Mouse (Mus musculus): ENCODE measurements around the gene Rag2.

Rag2 gene

DNA sequence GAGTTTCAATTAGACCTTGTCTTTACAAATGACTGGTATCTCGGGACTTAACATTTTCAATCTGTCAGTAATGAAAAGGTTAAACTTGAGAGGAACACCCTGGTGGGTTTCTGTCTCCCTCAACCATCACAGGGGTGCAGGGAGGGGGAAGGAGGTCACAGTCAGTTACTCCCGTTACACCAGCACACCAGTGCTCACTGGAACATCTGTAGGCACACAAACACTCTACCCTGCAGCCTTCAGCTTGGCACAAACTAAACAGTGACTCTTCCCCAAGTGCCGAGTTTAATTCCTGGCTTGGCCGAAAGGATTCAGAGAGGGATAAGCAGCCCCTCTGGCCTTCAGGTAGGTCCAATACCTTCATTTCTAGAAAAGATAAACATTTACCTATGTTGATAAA, at the start of gene Rag2:
Gene Rag2, plus strand, starts transcription at position 193 of the 400 bp plus-strand sequence.
- DNase-seq (ENCODE audit: low read depth, low spot score) = no peak

DNA sequence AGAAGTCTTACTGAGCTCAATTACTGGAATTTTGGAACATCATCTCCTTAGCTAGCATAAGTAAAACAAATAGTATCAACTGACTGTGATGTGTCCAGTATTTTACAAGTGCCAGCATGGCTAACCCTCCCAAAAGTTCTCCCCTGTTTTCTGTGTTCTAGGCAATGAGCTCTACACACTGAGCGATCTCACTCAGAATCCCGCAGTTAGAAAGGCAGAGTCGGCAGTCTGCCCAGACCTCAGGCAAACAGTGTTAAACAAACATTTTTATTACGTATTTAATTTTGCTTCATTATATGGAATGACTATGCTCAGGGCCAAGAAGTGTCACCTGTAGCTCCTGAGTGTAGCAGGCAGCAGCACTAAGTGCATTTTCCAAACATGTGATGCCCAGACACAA, 47.3 kb upstream of the Rag2 start:
- no peak for DNase-seq (ENCODE audit: low read depth, low spot score)

DNA sequence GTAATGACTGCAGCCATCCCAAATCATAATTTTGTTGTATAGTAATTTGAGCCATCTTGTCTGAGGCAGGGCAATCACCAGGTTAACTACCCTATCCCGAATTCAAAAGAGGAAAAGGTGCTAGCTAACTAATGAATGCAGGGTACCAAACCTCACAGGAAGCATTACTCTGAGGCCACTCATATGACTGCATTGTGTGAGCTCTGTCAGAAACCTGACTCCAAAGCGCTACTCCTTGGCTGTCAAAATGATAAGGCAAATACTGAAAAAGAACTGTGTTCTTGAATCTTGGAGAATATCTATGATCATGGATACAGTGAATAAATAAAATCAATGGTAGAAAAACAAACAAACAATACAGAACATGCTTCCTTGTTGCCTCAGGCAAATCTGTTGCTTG, 44.5 kb upstream of the Rag2 start:
- no peak for DNase-seq (ENCODE audit: low read depth, low spot score)

DNA sequence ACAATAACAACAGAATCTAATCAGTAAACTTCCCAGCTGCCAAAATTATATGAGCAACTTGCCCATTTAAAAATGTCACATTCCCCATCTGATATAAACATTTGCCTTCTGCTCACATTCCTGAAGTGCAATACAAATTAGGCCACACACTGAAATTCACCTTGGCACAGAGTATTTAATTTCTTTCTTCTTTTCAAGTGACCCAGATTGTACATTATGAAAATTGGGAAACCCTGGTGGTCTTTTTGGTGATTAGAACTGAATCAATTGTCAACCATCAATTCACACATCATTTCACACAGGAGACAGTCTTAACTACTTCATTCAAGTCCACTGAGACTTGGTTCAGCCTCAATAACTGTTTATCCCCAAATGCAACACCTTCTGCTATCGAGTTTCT, 44.1 kb upstream of the Rag2 start:
- DNase-seq (ENCODE audit: low read depth, low spot score) = no peak

DNA sequence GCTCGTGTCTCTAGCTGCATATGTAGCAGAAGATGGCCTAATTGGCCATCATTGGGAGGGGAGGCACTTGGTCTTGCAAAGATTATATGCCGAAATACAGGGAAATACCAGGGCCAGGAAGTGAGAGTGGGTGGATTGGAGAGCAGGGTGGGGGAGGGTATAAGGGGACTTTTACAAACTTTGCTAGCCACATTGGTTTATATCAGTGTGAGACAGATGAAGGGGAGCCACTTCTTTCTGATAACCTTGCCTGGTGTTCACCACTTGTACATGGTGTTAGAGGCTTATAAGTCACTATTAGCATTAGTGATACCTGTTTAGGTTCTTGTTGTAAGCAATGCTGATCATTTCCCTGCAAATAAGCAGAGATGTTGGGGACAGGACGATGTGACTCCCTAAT, 43.5 kb upstream of the Rag2 start:
- DNase-seq (ENCODE audit: low read depth, low spot score) = no peak

DNA sequence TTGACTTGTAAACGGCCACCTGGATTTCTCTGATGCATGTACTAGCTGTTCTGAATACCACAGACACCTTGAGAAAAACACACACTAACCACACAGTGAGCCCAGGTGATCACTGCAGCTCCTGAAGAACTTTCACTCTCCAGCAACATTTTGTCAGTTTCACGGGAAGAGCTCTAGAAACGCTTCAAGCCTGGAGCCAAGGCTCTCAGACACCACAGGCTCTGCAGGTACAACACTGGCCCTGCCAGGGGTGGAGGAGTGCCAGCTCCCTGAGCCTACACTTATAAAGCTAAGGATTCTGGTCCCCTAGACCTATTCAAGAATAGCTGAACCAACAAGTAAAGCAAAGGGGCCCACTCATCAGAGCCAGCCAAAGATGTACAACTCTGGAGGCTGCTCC, 43.1 kb upstream of the Rag2 start:
- DNase-seq (ENCODE audit: low read depth, low spot score) = no peak

DNA sequence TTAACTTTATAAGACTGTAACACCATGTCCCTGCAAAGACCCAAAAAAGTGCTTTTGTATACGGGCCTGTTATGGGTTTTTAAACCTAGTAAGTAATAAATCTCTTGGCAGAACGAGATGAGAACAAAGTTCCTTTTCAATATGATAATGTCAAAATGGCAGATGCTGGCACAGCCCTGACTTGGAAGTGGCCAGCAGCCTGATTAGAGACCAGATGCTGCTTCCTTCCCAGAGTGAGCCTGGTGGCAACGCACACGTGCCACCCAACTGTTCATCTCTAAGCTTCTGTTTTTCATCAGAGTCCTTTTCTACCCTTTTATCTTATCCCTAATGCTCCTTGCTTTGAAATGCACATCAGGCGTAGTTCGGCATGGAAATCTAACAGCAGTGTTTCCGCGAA, 33.2 kb upstream of the Rag2 start:
- no peak for DNase-seq (ENCODE audit: low read depth, low spot score)

DNA sequence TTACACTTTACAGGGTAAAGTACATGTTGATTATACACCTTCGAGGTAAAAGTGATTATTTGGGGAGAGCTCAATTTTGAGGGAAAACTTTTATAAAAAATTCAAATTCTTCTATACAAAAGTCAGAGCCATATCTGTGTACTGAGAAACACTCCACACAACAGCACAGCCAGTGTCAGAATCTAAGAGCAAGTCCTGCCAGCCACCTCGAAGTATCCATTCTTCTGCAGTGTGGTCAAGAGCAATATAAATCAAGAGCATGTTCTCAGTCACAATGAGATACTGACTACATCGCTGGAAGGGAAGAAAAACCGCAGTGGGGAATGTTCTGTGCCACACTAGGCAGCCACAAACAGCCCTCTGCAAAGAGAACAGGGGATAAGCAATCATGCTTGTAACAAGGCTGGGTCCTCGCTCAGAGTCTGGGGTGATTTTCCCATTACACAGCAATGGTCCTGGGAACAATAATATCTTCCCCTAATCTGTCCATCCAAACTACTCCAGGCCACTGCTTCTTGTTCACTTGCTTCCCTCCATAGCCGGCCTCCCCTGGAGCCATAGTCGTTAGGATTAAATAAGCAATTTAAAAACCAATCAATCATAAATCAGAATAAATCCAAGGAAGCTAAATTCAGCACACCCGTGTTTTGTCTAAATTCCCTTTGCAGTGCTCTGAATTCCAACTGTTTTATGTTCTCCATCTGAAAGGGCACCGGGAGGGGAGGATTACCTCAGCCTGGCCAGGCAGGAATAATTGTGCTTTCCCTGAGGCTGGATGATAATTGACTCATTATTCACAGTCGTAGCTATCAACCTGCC, 32.3 kb upstream of the Rag2 start:
- no peak for DNase-seq (ENCODE audit: low read depth, low spot score)

DNA sequence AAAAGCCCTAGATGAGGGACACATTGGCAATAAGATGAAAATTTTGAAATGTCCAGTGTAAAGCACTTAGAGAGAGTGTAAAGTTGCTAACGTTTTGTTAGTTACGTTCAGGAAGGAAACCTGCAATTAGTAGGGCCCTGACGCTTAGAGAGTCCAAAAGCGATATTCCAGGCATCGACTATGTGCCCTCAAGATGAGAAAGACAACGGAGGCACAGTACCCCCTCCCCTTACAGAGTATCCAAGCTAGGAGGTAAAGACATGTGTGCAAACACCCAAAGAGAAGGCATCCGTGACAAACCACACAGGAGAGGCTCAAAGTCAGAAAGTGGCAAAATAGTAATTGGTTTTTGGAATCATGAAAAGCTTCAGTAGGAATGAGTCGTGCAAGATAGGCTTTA, 31.6 kb upstream of the Rag2 start:
- no peak for DNase-seq (ENCODE audit: low read depth, low spot score)

DNA sequence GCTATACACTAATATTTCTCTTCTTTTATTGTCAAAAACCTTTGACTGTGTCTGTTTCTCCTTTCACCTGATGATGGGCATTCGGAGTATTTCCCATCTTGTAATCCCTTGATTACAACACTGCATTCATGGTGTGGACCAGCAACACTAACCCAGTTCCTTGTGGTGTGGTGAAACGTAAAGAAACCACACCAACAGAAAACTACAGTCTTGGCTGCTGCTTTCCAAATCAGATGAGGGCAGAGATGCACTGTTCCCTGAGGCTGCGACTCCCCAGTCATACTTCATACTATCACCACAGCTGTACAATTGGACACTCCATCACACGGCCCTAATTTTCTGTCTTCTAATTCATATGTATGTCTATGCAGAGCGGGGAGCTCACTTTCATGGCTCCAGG, 29.8 kb upstream of the Rag2 start:
- no peak for DNase-seq (ENCODE audit: low read depth, low spot score)

DNA sequence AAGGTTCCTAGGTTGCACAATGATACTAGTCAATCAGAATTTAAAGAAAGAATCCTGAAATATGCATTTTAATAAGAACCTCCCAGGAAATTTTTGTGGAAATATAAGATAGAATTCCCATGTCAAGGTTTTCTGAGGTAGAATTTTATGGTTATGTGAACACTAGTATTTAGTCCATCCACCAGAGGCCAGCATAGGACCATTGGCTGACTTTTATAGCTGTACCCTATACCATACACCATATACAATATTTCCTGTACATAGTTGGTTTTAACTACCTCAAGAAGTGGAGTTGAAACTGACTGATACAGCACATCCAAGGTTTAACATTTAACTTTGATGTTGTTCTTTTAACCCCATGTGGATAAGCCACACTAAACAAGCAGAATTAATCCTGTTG, 27.3 kb upstream of the Rag2 start:
- no peak for DNase-seq (ENCODE audit: low read depth, low spot score)

DNA sequence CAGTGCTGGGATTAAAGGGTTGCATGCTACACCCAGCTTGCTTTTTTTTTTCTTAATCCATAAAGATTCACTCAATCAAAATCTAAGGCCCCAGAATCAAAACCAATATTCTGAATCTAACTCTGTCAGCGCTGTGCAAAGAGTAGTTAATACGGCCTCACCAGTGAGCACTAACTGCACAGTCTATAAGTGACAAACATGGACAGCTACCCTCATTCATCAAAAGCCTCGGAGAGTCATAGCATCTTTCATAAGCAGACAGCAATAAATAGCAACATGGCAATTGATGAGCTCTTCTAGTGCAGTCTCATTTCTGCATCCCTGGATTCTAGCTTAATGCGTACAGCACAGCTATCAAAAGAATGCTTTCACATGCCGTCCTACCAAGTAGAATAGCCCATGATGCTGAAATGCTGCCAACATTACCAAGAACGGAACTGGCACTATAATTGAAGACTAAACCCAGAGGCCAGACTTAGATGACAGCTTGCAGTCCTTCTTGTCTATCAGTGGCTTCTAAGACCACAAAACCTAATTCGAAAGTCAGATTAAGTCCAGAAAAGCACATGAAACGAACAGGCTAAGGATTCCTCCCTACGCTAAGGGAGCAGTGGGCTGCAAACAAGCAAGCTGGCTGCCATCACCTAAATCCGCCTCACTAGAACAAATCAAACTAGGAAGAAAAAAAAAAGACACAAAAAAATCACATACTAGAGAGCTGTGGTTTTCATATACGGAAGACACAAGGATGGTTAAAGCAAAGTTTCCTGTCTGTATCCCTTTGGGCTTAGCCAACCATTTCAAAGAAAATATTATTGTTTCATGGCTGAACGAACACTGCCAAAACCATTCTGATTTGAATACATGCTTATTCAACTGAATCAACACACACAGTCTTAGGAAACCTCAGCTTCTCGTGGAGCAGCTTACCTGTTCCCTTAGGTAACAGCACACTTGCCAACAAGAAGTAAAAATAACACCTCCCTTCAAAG, 26.0 kb upstream of the Rag2 start:
- peak; percentile 22 for DNase-seq (ENCODE audit: low read depth, low spot score)

DNA sequence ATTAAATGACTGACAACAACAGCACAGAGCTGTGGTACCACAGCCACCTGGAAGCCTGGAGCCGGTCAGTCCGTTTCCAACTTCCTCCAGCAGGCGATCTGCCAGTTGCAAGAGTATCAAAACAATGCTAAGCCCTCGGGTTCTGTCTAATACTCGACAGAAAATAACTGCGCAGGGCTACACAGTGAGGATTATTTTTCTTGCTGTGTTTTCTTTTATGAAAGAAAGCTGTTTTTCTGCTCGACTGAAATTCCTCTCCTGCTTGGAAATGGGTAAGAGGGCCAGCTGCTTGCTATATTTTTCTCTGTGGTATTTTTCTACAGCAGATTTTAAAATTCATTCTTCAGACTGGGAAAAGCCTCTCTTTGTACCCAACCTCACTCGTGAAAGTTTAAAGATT, 23.8 kb upstream of the Rag2 start:
- peak; percentile 39 for DNase-seq (ENCODE audit: low read depth, low spot score)

DNA sequence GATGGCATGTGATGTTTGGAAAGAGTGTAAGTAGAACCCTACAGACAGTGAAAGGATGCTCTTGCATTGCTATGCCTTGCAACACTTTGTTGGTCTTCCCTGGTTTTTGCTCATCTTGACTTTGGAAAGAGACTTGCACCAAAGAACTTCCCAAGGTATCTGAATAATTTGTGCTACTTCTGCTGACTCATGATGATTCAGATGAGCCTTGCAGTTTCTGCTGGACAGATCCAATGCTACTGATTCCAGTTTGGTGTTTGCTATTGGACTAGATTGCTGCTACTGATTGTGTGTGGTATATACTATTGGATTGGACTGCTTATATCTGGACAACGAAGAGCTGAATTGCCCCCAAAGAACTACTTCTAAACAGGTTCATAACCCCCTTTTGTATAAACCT, 21.4 kb upstream of the Rag2 start:
- no peak for DNase-seq (ENCODE audit: low read depth, low spot score)

DNA sequence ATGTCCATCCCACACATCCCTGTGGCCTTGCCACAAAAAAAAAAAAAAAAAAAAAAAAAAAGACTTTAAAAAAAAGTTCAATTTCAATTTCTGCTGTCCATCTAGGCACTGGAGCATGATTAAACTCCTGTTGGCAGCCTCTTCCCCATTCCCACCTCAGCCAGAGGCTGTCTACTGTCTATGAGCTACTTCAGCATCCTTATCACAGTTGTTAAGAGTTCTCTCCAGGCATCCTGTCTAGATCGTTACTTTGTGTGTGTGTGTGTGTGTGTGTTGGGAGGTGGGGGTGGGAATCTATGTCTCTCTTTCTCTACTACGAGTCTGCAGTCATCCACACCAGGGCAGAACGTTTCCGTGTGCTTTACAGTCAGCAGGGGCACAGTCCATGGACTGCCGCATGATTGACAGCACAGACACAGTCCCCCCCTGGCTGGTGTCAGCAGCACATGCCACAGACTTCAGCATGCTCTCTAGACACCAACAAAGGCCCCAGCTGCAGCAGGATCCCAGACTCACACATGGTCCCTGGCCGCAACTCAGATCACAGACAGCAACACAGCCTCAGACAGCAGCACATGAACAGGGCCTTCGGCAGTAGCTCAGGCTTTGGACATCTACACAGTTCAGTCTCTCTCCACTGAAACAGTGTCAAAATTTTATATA, 16.2 kb upstream of the Rag2 start:
- no peak for DNase-seq (ENCODE audit: low read depth, low spot score)

DNA sequence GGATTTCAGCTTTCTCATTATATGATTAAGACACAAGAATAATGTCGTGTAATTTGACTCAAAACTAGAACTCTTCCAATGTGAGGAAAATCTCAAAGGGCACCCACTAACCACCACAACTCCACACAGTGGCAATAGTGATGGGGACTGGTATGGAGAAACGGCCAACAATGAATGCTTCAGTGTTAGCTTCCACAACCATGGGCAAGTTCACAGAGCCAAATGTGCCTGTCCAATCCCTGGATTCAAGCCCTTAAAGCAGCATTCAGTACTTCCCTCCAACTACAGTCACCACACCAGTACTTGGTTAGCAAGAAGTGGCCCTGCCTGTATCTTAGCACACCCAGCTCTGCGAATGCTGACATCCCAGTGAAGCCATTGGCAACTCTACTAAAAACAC, 13.7 kb upstream of the Rag2 start:
- DNase-seq (ENCODE audit: low read depth, low spot score) = no peak

DNA sequence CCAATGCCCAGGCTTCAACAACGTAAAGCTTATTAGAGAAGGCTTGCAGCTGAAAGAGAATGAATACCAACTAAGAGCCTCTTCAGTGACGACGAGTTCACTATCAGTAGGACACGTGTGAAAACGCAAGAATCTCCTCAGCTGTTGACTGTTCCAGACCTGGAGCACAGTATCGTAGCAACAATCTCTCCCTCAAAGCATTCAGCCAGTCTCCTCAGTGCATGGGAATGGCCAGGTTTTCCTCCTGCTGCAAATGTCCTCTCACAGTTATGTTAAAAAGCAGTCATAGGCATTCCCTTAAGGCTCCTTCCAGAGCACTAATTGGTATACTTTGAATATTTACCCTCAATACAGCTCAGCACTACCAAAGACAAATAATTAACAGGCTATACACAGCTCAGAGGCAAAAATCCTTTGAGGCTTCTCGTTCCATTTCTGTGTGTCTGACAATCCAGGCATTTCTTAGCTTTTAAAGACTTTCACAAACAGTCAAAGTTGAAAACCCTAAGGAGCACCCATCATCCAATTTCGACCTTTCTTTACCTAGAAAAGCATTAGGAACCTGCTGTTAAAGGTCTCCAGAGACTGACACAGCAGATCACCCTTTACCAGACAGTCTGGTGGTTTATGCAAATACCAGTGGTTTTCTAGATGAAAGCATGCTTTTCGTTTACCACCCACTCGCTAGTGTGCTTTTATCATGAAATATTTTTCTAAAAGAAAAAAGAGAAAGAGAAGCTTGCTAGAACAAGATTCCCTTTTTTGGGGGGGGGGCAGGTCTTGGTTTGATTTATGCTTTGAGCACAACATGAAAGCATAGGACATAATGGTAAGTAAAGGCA, 8.8 kb upstream of the Rag2 start:
- no peak for DNase-seq (ENCODE audit: low read depth, low spot score)

DNA sequence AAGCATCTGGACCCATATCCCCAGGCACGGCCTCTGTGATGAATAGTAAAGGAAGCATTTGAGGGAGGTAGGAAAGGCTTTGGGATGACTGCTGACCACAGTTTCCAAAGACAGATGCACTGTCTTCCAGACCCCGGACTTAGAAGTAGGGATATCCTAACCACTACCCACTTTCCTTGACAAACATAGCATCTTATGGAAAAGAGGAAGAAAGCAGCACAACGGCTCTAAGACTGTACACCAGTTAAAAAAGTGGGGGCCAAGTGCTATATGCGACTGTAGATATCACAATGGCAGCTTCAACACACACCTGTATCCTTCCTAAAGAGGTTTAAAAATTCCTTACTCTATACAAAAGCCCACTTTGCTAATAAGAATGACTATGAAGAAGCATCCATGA, 6.1 kb upstream of the Rag2 start:
- no peak for DNase-seq (ENCODE audit: low read depth, low spot score)

DNA sequence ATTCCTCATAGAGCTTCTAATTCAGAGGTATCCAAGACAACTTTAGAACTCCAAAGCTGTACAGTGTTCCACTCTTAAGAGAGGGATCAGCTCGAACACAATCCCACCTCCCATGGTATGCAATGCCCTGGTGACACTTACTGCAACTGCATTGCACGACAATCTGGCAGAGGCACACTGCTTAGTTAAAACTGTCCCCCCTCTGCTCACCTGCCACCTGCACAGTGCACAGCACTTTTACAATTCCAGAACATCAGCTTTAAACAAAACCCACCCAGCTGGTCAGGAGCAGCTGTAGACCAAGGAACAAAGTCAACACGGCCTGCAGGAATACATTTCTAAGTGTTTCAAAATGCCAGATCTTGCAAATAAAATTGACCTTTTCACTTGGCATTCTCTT, 3.6 kb upstream of the Rag2 start:
- DNase-seq (ENCODE audit: low read depth, low spot score) = no peak

DNA sequence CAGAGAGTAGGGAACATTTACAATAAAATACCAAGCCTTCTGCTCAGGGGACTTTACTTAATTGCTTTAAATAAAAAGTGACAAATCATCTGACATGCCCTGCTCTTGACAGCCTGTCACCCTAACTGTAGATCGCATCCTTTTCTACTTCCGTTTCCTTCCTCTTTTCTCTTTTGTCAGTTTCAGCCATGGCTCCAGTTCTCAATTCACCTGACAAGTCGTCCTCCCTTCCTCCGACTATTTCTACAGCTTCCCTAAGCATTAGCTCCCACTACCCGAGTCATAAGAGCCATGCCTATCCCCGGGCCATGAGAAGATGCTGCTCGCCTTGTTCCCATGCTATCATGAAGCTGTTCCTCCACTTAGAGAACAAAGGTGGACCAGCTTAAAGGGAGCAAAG, 2.9 kb upstream of the Rag2 start:
- DNase-seq (ENCODE audit: low read depth, low spot score) = no peak

DNA sequence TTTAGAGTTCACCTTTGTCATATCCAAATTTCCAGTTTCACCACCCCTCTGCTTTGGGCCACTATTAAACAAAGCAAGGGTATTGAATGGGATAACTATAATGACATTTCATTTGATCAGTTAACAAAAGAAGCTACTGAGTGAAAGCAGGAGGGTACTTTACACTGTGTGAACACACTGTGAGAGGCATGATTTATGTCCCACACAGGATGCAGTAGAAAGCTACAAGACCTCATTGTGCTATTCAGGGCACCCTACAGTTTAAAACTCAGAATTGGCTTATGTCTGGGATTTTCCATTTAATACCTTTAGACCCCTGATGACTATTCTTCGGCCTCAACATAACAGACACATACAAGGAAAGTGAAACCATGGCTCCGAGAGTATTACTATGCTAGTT, 1.5 kb upstream of the Rag2 start:
- no peak for DNase-seq (ENCODE audit: low read depth, low spot score)
